Mouse (Mus musculus) natural killer cell, adult 2 months (primary cell): Measurements from ENCODE around the gene Rab11fip4.

Experiments used
- DNase-seq, 2 experiments: peaks; one replicate each; pipeline ENCODE4 v3.0.0; 2022; ENCODE audit warnings: low spot score in 2 of 2

The Rab11fip4 gene

DNA sequence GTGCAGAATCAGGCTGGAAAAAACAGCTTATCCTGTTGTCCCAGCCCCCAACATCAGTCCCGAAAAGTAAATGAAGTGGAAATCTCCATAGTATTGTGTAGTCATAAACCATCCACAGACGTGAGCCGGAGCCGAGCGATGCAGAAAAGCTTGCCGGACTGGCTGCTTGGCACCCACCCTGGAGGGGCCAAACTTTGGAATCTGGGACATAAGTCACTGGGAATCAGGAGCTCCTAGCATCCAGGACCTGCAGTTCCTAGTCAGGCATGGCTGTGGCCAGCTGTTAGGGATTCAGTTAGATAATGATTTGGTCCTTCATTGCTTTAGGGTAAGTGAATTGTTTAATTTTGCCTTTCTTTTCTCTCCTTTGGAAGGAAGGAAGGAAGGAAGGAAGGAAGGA lies 122.2 kb downstream of the Rab11fip4 start:
- no peak for DNase-seq

DNA sequence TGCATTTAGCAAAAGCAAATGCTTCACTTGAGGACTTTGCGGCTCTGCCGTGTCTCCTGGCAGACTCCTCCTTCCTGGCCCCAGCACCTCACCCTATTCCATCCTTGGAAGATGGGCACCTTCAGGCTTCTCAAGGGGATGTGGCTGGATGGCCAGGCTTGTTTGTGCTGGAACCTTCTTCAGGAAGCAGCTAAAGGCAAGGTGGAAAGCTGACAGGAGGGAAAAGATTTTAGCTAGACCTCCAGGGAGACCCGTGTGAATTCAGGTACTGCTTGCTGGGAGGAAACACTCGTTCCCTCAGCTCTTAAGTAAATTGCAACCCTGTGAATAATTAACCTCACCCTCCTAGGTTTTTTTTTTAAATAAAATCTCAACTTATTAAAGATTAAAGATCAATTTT lies 122.7 kb downstream of the Rab11fip4 start:
- DNase-seq: no peak

DNA sequence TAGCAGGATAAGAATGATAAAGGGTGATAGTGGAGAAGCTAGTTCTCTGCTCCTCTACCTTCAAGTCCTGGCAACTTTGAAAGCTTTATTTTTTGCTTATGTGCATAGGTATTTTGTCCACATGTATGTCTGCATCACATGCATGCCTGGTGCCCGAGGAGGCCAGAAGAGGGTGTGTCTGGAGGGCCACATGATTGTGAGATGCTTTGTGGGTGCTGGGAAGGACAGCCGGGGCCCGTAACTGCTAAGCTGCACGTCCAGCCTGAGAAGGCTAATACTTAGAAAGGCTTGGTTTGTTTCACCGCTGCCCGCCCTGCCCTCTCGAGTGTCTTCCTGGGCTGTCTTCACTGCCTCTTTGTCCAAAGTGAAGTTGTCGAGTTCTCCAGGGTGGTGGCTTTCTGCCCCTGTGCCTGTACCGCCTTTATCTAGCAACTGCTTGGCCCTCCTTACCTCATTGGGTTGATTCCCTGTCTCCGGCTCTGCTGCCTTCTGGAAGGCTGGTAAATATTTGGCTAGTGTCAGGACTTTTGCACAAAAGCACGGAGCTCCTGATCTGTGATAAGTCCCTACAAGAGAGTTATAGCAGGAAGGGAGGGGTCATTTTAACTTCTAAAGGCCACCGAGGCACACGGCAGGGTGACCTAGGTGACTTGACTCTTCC lies 123.2 kb downstream of the Rab11fip4 start:
- no peak for DNase-seq

DNA sequence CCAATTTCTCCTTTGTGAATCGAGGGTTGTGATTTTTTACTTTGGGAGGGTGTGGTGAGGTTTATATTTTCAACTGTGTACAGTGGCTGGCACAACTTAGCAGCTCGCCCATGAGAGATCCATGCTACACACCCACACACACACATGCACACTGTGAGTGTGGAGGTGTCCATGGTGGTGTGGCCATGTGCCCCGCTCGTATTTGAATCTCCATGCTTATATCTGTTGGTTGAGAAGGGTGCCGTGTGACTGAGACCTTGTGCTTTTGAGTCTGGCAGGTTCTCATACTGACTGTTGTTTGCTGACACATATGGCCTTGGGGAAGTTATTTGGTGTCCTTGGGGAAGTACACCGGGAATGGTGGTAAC lies 123.7 kb downstream of the Rab11fip4 start:
- DNase-seq: no peak

DNA sequence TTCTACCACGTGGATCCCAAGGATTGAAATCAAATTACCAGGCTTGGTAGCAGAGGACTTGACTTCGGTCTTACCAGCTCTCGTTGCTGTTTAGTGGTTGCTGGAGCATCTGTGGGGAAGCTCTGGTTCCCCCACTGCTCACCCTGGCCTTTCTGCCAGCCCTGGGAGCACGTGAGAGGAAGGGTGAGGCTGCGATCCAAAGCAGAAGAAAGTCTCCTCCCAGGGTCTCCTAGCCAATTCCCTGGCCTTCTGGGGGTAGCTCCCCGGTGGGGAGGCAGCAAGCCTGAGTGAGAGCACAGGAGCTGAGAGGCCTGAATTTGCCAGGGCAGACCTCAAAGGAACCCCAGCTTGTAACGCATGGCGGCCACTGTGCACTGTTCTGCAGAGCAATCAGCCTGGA lies 124.3 kb downstream of the Rab11fip4 start:
- no peak for DNase-seq

DNA sequence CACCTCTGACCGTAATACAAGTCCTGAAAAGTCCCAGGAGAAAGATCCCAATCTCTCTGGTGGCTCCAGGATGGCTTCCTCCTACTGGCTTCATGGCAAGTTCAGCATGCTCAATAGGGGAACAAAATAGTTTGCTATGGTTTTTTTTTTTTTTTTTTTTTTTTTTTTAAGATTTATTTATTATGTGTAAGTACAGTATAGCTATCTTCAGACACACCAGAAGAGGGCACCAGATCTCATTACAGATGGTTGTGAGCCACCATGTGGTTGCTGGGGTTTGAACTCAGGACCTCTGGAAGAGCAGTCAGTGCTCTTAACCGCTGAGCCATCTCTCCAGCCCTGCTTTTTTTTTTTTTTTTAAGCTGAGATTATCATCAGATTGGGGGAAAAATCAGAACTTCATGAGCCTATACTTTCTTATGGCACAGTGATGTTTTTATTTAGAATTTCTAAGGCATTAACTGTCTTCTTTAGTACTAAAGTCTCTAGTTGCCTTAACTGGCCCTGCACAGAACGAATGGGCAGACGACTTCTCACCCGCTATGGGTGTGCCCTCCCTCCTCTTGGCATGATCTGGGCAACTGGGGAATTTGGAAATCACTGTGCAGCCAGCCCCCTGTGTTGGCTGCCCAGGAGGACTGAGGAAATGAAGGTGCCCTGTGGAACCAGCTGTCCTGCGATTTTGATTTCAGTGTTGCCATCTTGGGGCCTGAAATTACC lies 124.9 kb downstream of the Rab11fip4 start:
- DNase-seq: no peak

DNA sequence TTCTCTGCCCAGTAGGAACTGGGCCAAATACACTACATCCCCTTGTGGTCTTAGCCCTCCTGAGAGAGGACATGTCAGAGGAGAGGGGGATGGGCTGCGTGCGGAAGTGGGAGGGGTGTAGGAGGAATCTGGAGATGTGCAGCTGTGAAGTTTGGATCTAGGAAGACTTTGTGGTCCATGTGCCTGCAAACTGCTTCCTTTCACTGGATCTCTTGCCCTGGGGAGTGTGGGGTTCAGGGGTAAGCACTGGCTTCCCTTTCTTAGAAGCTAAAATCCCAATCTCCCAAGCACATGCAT lies 125.4 kb downstream of the Rab11fip4 start:
- DNase-seq: no peak

DNA sequence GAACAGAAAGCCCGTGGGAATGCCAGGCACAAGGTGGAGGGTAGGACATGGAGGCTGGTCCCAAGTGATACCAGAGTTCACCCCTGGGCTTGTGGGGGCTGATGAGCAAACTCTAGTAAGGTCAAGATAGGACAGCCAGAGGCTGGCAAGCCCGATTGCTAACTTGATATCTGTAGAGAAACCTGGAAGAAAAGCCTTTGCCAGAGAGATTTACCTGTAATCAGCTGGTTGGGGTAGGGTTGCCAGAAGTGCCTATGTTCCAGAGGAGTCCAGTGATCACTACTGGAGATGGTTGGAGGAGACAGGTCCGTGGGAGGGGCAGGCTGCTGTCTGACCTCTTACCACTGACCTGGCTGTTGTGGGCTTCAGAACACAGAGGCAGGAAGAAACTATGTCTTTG lies 126.3 kb downstream of the Rab11fip4 start:
- DNase-seq: no peak

DNA sequence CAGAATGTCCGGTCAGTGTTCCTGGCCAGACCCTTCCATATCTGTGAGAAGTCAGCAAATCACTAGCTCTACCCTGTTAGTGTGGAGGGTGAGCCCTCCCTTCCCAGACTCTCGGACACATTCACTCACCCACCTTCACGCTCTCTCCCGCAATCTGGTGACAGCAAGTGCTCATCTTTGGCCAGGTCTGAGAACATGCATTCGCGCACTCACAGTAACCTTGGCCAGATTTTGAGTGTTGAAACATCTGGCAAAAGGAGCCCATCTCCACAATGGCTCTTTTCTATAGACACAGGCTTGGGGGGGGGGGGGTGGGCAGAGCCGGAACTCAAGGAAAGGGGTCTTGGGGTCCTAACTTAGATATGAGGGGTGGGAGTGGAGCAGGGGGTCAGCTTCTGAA lies 126.8 kb downstream of the Rab11fip4 start:
- DNase-seq: no peak

DNA sequence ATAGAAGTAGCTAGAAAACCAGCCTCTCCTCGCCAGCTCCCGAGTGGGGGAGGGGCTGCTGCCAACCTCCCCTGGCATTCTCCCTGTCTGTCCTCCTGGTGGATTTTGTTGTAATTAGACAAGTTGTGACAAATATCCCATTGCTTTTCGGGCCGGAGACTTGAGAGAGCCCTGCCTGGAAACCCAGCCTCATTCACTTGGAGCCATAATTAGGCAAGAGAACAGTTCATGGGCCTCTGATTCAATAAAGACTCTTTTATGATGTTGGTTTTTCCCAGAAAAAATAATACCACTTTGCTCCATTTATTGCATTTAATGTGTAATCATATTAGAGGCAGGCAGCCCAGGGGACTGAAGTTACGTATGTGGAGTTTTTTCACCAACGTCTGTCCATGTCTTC lies 127.2 kb downstream of the Rab11fip4 start:
- DNase-seq: no peak

DNA sequence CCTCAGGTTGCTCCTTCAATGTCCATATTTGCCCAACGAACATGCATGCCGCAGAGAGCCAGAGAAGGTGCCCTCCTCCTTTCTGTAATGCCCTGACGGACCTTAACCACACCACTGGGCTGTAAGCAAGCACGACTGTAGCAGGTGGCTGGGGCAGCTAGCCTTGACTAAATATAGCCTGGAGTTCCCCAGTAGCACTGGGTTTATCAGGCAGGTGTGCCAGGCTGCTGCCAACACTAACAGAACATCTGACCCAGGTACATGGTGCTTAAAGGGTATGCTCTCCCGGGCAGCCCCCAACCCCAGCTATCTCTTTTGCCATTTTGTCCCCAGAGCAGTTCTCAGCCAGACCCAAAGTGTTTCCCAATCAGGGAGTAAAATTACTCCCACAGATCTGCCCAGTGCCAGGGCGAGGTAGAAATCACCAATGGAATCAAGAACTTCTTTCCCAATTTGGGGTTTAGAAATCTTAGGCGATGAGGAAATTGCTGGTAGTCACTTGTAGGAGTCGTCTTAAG lies 127.9 kb downstream of the Rab11fip4 start:
- DNase-seq: no peak

DNA sequence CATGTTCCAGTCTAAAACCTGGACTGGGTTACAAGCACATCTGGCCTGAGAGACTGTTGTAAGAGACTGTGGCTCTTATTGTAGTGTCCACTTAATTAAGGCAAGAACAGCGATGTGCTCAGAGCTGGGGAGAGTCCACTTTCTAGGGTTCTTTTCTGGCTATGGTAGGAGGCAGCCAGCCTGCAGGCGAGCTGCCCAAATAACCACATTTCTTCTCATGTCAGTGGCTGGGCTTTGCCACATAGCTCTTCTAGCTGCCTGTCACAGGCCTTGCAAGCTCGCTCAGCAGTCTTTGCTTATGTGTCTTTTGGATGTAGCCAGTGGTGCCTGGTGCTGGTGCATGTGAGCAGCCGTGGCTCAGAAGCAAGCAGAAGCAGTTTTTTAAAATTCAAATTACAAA lies 129.7 kb downstream of the Rab11fip4 start:
- DNase-seq: no peak

DNA sequence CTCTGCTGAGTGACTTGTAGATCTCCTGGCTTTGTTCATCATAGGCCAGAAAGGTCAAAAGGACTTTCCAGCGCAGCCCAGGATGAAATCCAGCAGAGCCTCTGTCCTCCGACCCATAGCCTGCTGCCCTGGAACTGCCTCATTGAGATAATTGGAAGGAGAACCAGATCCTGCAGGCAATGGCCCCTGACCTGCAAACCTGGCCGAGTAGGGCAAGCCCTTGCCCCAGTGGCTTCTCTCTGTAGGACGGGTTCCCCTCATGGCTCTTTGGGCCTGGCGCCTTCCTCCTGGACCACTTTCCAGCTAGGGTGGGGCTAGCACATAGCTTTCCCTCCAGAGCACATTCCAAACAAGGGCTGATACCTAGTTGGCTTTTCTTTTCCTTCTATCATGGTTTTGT lies 131.8 kb downstream of the Rab11fip4 start:
- DNase-seq: no peak

DNA sequence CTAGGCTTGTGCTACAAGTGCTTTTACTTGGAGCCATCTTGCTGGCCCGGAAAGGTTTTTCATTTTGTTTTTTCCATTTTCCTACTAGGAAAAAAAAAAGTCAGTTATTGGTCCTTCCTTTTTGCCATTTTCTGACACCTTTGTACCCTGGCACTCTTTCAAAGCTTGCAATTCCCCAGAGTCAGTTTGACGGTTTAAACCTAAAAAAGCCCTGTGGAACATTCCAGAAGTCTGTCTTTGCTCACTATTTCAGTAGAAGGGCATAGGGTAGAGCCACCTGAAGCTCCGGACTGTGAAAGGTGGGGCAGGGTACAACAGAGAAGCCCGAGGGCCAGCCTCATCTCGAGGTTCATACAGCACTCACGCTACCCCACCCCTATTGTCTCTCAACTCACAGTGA lies 134.0 kb downstream of the Rab11fip4 start:
- no peak for DNase-seq

DNA sequence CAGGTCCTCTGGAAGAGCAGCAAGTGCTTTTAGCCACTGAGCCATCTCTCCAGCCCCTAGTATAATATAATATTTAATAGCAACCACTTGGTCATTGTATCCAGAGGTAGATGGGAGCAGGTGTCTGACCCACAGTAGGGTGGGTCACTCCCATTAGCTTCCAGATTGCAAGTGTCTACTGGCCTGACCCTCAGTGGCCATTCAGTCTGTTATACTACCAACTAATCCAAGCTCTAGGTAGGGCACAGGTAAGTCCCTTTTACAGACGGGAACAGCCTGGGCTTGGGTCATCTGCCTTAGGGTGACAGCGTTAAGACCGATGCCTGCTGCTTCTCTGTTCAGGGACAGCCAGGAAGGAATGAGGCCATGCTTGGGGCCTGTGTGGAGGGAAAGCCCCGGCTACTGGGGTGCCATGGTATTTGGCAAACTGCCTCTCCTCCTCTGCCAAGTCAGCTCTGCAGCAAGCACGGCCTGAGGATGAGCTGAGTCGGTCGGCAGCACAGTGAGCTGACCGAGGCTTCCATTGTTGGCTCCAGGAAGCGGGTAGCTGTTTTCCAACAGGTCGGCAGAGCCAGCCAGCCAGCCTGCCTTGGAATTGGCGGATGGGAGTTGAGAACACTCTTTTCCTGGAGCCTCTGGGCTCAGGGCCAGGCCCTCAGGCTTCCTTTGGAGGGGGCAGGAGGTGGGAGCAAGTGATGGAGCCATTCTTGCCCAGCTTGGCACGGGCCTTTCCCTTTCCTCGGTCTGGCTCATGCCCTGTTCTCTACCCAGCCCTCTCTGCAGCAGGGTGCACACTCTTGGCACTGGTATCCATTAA lies 138.4 kb downstream of the Rab11fip4 start:
- DNase-seq: no peak

DNA sequence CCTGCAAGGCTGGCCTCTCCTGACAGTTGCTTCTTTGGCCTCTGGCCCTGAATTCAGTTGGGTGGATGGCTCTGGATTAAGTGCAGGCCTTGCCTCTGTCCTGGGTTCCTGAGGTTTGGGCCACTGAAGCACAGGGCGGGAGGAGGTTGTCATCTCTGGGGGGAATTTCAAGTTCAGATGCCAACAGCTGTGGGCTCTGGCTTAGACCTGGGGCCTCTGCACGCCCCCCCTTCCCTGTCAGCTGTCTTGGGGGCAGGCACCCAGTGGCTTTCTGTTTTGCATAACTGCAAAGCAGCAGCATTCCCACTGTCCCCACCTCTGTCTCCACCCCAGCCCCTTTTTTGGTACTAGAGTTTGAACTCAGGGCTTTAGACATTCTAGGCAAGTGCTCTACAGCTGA lies 139.4 kb downstream of the Rab11fip4 start:
- no peak for DNase-seq

DNA sequence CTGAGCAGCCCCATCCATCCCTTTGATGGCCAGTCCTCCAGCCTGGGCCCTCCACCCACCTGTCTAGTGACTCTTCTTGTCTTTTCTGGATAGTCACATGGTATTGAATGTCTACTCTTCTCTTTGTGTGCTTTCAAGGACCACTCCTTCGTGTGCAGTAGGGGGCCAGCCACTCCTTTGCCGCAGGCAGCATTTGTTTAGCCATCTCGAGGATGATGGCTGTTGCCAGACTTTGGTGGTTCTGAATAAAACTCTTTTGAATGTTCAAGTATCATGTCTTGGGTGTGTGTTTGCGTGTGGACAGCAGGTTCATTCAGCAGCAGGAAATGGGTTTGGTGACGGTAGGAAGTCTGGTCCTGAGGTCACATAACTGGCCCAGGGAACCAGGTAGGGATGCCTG lies 140.5 kb downstream of the Rab11fip4 start:
- no peak for DNase-seq

DNA sequence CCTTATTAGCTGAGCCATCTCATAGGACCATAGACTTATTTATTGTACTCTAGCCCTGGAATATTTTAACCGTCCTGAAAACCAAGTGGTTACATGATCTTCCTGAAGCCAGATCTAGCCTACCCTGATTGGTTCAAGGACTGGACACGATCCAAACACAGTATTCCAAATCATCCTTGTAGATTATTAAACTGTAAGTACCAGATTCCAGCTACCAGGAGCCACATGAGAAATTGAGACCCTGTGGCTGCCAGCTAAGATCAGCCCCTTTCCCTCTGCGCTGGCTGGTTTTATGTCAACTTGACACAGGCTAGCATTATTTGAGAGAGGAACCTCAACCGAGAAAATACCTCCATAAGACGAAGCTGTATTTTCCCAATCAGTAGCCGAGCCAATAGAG lies 142.0 kb downstream of the Rab11fip4 start:
- no peak for DNase-seq

DNA sequence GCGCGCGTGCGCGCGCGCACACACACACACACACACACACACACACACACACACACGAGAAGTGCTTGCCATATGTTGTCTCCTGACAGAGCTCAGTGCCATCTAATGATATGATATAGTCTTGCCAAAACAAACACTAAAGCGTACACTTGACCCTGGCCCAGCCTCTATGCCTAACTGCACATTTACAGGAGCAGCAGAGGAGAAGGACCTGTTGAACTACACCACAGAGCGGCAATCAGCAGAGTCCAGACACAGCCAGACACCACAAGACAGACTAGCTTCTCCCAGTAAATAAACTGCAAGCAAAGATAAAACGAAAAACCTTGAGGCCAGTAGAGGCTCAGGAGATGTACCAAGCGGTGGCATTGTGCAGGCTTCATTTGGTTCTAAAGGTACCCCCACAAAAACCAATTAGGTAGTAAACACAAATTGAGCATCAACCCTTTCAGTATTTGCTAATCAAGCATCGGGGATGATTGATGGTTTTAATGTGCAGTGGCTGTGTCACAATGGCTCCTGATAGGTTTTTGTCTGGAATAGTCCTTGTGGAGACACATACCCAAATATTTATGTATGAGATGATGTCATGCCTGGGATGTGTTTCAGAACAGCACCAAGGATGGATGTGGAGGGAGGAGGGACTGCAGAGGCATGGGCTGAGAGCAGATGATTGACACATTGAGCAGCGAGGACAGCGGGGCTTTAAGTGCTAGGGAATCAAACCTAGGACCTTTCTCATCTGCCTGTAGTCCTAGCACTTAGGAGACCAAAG lies 145.4 kb downstream of the Rab11fip4 start:
- no peak for DNase-seq

DNA sequence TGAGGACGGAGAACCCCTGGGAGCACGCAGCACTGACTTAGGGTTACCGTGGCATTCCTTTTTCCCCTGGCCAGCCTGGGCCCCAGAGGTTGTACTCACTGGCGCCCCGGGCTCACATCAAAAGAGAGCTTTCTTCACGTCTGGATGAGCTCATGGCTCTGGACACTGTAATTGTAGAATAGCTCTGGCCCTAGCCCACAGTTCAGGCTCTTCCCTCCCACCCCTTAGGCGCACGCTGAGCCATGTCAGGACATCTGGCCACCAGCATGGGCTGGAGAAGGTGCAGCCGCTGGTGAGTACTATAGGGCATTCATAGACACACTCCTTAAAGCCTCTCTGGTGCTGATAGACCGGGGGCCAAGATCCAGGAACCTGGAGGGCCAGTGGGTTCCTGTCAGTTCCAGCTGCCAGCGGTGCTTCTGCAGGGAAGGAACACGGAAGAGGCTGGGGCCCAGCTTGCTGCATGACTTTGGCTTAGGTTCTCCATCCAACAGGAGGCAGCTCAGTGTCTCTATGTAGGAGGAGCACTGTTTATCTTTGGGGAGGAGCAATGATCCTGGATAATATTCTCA lies 146.2 kb downstream of the Rab11fip4 start:
- no peak for DNase-seq

DNA sequence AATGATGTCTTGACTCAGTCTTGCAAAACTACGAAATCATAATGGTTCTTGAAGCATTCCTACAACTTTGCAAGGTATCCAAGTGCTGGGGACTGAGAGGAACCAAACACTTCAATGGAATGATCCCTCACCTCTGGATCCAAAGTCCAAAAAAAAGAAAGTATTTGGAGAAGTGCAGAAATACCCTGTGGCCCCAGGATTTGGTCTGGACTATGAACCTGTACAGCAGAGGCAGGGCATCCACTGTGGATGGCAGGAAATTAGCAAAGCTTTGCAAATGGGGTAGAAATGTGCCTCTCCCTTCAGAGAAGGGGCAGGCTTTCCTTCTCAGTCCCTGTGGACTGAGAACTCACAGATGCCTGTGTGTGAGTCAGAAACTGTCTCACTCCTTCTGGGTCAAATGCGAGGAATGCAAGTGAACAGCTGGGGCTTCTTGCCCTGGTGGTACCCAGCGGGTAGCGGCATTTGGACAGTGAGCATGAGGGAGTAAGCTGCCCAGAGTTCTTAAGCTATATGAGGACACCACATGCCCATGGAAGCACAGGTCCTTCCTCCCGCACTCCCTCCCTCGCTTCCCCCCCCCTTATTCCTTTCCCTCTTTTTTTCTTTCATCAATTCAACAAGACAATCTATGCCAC lies 147.0 kb downstream of the Rab11fip4 start:
- no peak for DNase-seq
